Mouse (Mus musculus) heart, embryonic 10.5 days (tissue): ENCODE data around the gene Ccdc186. TPM values are rescaled to one million over a fixed set of nuclear protein-coding genes. Genes with fewer than 3 reads are reported as not detected.
A peak's percentile ranks its signal among the peaks of the same experiment; 100 is the strongest.
"Not testable (repeated sequence)": the region's sequence is repeated elsewhere in the genome, so short reads cannot be mapped to it uniquely, and the experiment has no call there.

ENCODE experiments used
- DNase-seq: peaks from one replicate; pipeline ENCODE4 v3.0.0-alpha.2; 2017; ENCODE audit warnings: low spot score
- H3K27ac ChIP-seq: fragments of 300-500 bp; sonication (generic); 2 replicates; pipeline ENCODE4 v1.5.1; 2016; ENCODE audit warnings: mild to moderate bottlenecking
- H3K27me3 ChIP-seq: fragments of 300-500 bp; sonication (generic); 2 replicates; pipeline ENCODE4 v1.6.1; 2016; ENCODE audit warnings: mild to moderate bottlenecking; ENCODE audit not compliant: poor library complexity, insufficient read depth, severe bottlenecking
- H3K36me3 ChIP-seq: fragments of 300-500 bp; sonication (generic); 2 replicates; pipeline ENCODE4 v1.6.1; 2016; ENCODE audit warnings: mild to moderate bottlenecking, moderate library complexity
- H3K4me1 ChIP-seq: fragments of 300-500 bp; sonication (generic); 2 replicates; pipeline ENCODE4 v1.6.1; 2016; ENCODE audit warnings: mild to moderate bottlenecking
- H3K4me3 ChIP-seq: fragments of 300-500 bp; sonication (generic); 2 replicates; pipeline ENCODE4 v1.5.1; 2016; ENCODE audit warnings: mild to moderate bottlenecking, moderate library complexity
- H3K9me3 ChIP-seq: fragments of 300-500 bp; sonication (generic); 2 replicates; pipeline ENCODE4 v1.6.1; 2016; ENCODE audit warnings: mild to moderate bottlenecking, moderate library complexity
- WGBS: fragments of 180-500 bp; shearing (Covaris S2); methylation state at CpG from one replicate; pipeline ENCODE4 v1.1.7; 2016; 5-methylcytosine and 5-hydroxymethylcytosine counted together
- polyA plus RNA-seq: library from polyadenylated mRNA; unstranded; fragments of >200 nt; fragmentation: Nextera tagmentation; extraction: Ambion mirVana; gene quantifications from 2 replicates; pipeline ENCODE4 v1.2.1, GENCODE M21; 2016

Gene Ccdc186
- polyA plus RNA-seq, 1 experiment from 2014 or later: 14.7 TPM

DNA sequence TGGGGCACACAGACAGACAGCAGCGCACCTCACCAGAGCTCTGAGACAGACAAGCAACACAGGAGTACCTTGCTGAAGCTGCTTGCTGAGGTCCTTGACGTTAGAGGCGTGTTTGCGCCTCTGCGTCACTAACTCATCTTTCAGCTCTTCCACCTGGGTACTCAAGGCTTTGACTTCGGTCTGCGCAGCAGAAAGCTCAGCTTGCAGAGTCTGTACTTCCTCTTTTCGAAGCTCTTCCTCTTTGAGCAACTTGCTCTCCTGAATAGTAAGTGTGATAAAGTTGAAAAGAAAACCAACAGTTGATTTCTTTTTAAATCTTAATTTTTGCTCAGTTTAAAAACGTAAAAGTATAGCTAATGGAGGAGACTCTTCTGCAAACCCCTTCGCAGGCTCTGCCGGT, 24.6 kb downstream of the Ccdc186 start:
- Histone ChIP-seq H3K36me3 (peaks cover 89% of the 10 kb centered on the region), H3K4me3 (no peak overlapping the region), H3K4me1 (peaks cover 26% of the 10 kb centered on the region), H3K27ac (no peak overlapping the region), H3K27me3 (no peaks in the 10 kb centered on the region), H3K9me3 (no peaks in the 10 kb centered on the region)
- DNase-seq: no peak
- 92% methylated on average over 11 of the region's 11 CpGs for WGBS

DNA sequence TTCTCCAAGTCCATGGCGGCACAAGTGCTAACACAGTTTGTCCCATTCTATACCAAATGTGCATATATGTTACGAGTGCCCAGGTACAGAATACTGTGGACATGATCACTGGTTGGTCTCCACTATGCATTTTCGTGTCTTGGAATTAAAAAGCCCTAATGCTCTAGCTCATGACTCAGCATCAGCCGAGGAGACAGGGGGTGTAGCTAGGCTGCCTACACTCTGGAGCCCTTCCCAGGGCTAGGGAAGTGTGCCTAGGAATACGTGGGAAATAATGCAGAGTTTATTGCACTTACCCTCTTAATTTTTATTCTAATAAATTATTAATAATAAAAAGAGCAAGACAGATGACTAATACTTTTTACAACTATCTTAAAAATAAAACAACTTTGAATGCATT, 33.0 kb downstream of the Ccdc186 start:
- no peak for DNase-seq
- no peaks in the 10 kb centered on the region for H3K27me3 ChIP-seq
- peaks cover 58% of the 10 kb centered on the region for H3K36me3 ChIP-seq
- H3K27ac ChIP-seq: no peak overlapping the region
- no peaks in the 10 kb centered on the region for H3K9me3 ChIP-seq
- no peak overlapping the region for H3K4me3 ChIP-seq
- H3K4me1 ChIP-seq: no peaks in the 10 kb centered on the region
- 91% methylated on average over 5 of the region's 5 CpGs for WGBS

DNA sequence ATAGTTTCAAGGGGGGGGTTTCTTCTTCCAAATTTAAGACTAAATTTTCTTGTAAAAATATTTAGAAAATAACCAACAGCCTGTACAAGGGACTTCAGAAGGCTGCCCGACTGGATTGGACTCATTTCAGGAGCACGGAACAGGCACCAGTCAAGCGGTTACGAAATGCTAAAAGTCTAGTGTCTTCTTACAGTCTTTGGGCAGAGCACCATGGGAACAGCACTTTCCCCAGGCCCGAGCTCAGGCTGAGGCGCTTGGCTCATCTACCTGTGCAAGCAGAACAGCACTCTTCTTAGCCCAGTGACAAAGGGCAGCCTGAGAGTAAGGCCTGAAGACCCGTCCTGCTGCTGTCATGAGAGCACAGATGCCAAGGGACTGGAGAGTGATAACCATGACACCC, 34.1 kb downstream of the Ccdc186 start:
- DNase-seq: no peak
- 89% methylated on average over 7 of the region's 7 CpGs for WGBS
- Histone ChIP-seq H3K9me3 (no peaks in the 10 kb centered on the region), H3K36me3 (peaks cover 48% of the 10 kb centered on the region), H3K4me3 (no peak overlapping the region), H3K4me1 (no peaks in the 10 kb centered on the region), H3K27ac (no peak overlapping the region), H3K27me3 (no peaks in the 10 kb centered on the region)

DNA sequence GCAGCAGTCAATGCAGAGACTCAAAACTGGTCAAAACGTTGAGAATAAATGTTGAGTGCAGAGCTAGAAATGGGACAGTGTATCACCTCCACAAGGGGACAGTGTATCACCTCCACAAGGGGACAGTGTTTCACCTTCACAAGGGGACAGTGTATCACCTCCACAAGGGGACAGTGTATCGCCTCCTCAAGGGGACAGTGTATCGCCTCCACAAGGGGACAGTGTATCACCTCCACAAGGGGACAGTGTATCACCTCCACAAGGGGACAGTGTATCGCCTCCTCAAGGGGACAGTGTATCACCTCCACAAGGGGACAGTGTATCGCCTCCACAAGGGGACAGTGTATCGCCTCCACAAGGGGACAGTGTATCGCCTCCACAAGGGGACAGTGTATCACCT, 43.5 kb downstream of the Ccdc186 start:
- 90% methylated on average over 7 of the region's 7 CpGs for WGBS
- H3K27ac ChIP-seq: not testable (repeated sequence)

DNA sequence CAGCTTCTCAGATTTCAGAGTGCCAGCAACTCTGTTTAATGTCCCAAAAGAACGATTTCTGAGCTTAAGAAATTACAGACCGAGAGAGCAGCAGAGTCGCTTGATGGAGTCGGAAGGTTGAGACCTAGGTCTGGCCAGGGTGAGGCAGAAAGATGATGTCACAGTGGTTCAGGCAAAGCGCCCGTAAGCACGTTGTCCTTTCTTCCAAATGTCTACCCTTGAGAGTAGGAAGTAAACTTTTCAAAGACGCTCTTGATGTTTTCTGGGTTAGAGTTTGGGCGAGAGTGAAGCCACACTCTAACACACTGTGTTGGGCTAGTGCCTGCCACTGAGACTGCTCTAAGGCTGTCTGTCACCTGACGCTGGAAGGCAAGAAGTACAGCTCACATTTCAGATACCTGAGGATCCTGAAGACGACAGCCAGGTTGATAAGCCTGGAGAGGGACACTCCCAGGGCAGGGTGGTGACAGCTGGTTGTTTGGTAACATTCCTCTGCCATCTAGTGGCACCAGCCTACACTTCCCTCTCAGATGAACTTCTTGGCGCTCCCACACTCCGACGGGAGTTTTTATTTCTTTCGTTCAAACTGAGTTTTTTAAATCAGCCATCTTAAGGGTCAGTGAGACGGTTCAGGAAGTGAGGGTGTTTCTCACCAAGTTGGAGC, 45.1 kb downstream of the Ccdc186 start:
- no peaks in the 10 kb centered on the region for H3K36me3 ChIP-seq
- no peaks in the 10 kb centered on the region for H3K9me3 ChIP-seq
- peak overlapping the region; percentile 40 for H3K4me3 ChIP-seq
- DNase-seq: no peak
- 0 out of 2 replicates have a peak, but pooled peaks cover 2% of the 10 kb centered on the region for H3K27me3 ChIP-seq
- H3K27ac ChIP-seq: no peak overlapping the region
- WGBS: 26% methylated on average over 16 of the region's 16 CpGs
- H3K4me1 ChIP-seq: peaks cover 48% of the 10 kb centered on the region

More for the DNA sequence above, 43.5 kb downstream of the Ccdc186 start:
- not testable (repeated sequence) for H3K27me3 ChIP-seq, H3K36me3 ChIP-seq, H3K4me3 ChIP-seq, DNase-seq, H3K9me3 ChIP-seq
- peaks cover 42% of the 10 kb centered on the region for H3K4me1 ChIP-seq

DNA sequence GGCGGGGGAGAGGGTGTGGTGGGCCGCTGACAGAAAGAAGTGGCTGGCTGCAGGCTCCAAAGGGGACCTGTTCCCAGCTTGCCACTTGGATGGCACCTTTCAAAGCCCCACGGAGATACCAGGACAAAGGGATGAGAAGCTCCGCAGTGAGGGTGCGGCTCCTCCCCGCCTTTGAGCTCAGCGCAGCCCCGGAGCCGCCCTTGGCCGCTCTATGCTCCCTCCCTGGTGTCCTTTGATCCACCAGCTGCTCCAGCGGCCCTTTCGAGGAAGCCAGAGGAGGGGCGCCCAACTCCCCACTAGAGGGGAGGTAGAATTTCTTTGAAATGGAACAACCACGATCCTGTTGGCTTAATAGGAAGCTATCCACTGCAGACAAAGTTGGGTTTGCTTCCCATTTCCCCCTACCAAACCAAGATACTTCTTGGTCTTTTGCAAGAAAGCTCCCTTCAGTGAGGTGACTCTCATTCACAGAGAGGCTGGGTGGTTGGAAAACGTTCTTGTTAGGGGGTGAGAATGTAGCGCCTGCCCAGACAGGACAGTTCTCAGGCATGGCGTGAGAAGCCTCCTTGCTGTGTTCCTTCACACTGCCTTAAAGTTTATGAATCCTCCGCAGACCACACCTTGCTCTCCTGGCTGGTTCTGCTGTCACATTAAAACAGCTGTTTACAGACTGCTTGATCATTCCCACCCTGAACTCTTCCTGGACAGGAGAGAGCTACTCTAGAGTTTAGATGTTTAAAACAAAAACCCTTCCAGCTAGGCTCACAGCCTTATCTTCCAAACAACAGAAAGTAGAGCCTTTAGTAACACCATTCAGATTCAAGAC, 45.9 kb downstream of the Ccdc186 start:
- 4% methylated on average over 18 of the region's 18 CpGs for WGBS
- Histone ChIP-seq H3K27me3 (0 out of 2 replicates have a peak, but pooled peaks cover 2% of the 10 kb centered on the region), H3K36me3 (no peaks in the 10 kb centered on the region), H3K27ac (peak overlapping the region; percentile 76), H3K4me1 (peaks cover 50% of the 10 kb centered on the region), H3K9me3 (no peaks in the 10 kb centered on the region), H3K4me3 (peak overlapping the region; percentile 57)
- DNase-seq: no peak

DNA sequence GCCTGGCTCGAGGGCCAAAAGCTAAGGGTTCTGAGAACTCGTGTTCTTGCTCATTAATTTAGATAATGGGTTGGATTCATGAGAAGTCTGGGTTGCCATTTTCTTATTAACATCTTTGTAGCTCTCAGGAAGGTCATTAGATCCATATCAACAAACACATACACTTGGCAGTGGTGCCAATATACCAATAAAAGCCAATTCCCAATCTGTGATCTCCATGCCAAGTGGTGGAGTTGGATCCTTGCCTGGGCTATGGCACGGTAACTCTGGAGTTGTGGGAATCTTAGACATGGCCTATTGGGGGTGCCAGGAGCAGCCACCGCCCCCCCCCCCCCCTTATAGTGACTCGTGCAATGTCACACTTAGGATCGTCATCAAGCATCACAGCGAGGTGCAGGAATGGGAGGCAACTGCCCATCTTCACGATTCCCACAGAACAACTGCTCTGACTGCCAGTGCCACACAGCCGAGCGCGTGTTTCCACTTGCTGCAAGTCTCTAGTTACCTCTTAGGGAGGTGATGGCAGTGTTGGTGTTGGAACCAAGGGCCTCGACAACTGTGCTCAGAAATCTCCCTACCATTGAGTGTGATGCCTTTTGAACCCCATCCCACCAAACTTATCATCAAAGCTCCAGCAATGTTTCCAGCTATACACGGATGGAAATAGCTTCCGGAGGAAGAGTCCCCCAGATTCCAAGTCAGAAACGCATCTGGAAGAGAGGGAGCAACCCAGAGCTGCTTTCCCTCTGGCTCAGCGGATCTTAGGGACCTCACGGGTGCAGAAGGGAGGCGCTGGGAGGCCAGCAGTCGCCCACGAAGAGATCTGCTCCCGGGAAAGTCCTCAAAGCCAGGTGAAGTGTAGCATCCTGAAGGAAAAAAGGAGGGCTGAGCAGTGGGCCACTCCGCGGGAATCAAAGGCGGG, 46.8 kb downstream of the Ccdc186 start:
- H3K36me3 ChIP-seq: no peaks in the 10 kb centered on the region
- H3K27ac ChIP-seq: peak overlapping the region; percentile 79
- H3K9me3 ChIP-seq: no peaks in the 10 kb centered on the region
- WGBS: 21% methylated on average over 24 of the region's 24 CpGs
- peaks cover 55% of the 10 kb centered on the region for H3K4me1 ChIP-seq
- H3K4me3 ChIP-seq: peak overlapping the region; percentile 57
- no peak for DNase-seq
- H3K27me3 ChIP-seq: 0 out of 2 replicates have a peak, but pooled peaks cover 7% of the 10 kb centered on the region

DNA sequence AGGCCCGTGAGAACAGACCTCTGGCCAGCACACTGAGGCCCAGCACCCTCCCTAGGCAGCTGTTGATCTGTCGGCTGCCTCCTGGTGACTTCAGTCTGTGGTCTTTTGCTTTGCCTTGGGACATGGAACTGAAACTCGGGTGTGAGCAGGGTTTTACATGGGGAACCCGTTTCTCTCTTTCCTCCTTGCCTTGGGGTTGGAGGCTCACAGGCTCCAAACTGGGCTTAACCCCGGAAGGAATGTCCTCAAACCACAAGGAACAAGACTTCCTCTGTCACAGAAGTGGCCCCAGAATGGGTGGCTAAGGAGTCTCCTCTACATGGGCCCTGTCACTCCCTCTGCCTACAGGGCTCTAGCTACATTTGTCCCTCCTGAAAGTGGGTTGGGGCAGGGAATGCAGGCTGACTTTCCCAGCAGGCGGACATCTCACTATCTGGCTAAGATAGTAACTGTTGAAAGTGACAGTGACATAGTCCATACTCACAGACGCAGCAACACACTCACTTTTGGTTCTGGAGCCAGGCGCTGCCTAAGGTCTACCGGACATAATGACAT, 47.5 kb downstream of the Ccdc186 start:
- WGBS: 25% methylated on average over 9 of the region's 9 CpGs
- Histone ChIP-seq H3K4me3 (no peak overlapping the region), H3K27ac (peak overlapping the region; percentile 79), H3K4me1 (peaks cover 60% of the 10 kb centered on the region), H3K36me3 (no peaks in the 10 kb centered on the region), H3K27me3 (0 out of 2 replicates have a peak, but pooled peaks cover 7% of the 10 kb centered on the region), H3K9me3 (no peaks in the 10 kb centered on the region)
- DNase-seq: peak; percentile 82

DNA sequence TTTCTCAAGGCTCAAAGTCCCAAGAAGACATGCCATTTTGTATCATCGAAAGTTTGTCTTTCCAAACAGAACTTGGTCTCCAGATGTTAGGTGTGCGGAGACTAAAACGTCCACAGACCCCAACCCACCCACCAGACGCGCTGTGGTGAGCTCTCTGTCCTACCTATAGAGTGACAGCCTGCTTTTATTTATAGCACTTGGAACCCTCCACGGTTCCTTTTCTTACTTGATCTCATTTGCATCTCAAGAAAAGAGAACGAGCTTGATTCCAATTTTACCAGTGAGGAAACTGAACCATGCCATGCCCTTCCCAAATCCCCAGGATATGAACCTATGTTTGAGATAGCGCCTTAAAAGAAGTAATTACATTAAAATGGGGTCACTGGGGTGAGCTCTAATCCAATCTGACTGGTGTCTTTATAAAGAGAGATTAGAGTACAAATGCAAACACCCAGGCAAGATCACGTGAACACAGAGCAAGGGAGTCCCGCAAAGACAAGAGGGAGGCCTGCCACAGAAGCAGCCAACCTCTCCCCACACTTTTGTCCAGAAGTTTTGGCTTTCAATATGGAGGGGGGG, 48.5 kb downstream of the Ccdc186 start:
- peak overlapping the region; percentile 79 for H3K27ac ChIP-seq
- peaks cover 60% of the 10 kb centered on the region for H3K4me1 ChIP-seq
- H3K9me3 ChIP-seq: no peaks in the 10 kb centered on the region
- H3K4me3 ChIP-seq: no peak overlapping the region
- no peaks in the 10 kb centered on the region for H3K36me3 ChIP-seq
- 0 out of 2 replicates have a peak, but pooled peaks cover 7% of the 10 kb centered on the region for H3K27me3 ChIP-seq
- 73% methylated on average over 10 of the region's 10 CpGs for WGBS
- no peak for DNase-seq

DNA sequence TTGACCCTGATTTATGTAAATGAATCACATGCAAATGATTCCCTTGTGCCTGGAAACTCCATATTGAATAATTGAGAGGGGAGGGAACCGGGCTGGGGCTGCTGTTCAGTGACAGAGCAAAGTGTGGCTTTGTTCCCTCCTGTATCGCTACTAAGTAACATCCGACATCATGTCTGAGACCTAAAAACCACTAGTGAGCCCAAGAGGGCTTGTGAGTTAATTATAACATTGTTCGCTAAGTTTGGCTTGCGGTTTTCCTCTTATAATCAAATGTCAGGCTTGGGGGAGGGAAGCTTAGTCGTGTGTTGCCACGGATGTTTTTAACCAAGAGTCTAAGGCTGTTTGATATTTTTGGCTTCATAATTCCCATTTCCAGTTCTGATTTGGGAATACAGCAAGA, 49.8 kb downstream of the Ccdc186 start:
- WGBS: 90% methylated on average over 7 of the region's 7 CpGs
- no peak overlapping the region for H3K27ac ChIP-seq
- peaks cover 54% of the 10 kb centered on the region for H3K4me1 ChIP-seq
- H3K4me3 ChIP-seq: no peak overlapping the region
- no peak for DNase-seq
- H3K9me3 ChIP-seq: no peaks in the 10 kb centered on the region
- 0 out of 2 replicates have a peak, but pooled peaks cover 7% of the 10 kb centered on the region for H3K27me3 ChIP-seq
- H3K36me3 ChIP-seq: no peaks in the 10 kb centered on the region

DNA sequence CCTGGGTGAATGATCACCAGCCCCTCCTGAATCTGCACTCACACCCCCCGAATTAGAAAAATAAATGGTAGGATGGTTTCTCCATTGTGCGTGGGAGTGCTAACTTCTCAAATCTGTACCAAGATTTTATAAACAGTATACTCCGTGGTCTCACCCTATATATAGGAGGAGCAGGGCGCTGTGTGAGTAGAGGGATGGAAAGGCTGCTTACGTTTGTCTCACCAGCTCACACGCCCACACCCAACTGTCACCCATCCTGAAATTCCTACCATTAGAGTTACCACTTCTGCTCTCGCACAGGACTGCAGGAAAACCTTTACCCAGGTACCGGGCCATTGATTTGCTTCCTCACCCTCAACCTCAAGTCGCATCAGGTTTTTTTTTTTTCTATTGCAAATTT, 53.0 kb downstream of the Ccdc186 start:
- H3K4me3 ChIP-seq: no peak overlapping the region
- H3K4me1 ChIP-seq: peaks cover 26% of the 10 kb centered on the region
- no peaks in the 10 kb centered on the region for H3K9me3 ChIP-seq
- DNase-seq: no peak
- no peaks in the 10 kb centered on the region for H3K36me3 ChIP-seq
- H3K27ac ChIP-seq: no peak overlapping the region
- 83% methylated on average over 9 of the region's 9 CpGs for WGBS
- peaks cover 7% of the 10 kb centered on the region; the same call in 1 of the 2 replicates for H3K27me3 ChIP-seq

DNA sequence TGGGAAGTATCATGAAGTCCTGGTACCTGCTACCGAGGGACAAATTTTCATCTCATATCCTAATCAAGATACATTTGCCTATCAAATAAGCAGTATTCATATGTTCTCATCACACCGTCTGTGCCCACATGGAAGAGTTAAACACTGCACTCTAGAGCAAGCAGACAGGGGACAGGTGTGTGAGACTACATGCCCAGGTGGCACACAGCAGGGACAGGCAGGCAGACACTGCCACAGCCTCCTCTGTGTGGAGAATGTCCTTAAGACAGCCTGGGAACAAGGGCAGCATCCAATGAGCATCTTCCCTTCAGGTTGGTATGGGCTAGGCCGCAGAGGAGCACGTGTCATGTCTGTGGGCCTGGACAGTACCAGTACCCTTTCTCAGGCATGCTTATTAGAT, 59.3 kb downstream of the Ccdc186 start:
- 91% methylated on average over 4 of the region's 4 CpGs for WGBS
- Histone ChIP-seq H3K4me3 (no peak overlapping the region), H3K27me3 (peaks cover 2% of the 10 kb centered on the region; the same call in 1 of the 2 replicates), H3K4me1 (peaks cover 3% of the 10 kb centered on the region; the same call in 1 of the 2 replicates), H3K36me3 (no peaks in the 10 kb centered on the region), H3K9me3 (no peaks in the 10 kb centered on the region), H3K27ac (no peak overlapping the region)
- no peak for DNase-seq
